Mouse (Mus musculus) neural tube, embryonic 15.5 days (tissue): ENCODE measurements around the gene Unc13b. TPM values are rescaled to one million over a fixed set of nuclear protein-coding genes. Genes with fewer than 3 reads are reported as not detected.
A peak's percentile ranks its signal among the peaks of the same experiment; 100 is the strongest.

ENCODE experiments used
- ATAC-seq: fragments of 200-750 bp; cut with Nextera tagmentation; 2 replicates; pipeline ENCODE4 v1.8.0; 2017; ENCODE audit warnings: mild to moderate bottlenecking, moderate TSS enrichment, moderate library complexity; ENCODE audit not compliant: low FRiP score
- H3K27ac ChIP-seq: fragments of 300-500 bp; sonication (generic); replicated peaks from 2 replicates; pipeline ENCODE4 v1.5.1; 2015; ENCODE audit warnings: mild to moderate bottlenecking, inconsistent platforms
- H3K27me3 ChIP-seq: fragments of 300-500 bp; sonication (generic); replicated peaks from 2 replicates; pipeline ENCODE4 v1.6.1; 2015; ENCODE audit warnings: inconsistent platforms
- H3K36me3 ChIP-seq: fragments of 300-500 bp; sonication (generic); 2 replicates; pipeline ENCODE4 v1.6.1; 2015; ENCODE audit warnings: inconsistent platforms
- H3K4me1 ChIP-seq: fragments of 300-500 bp; sonication (generic); 2 replicates; pipeline ENCODE4 v1.6.1; 2015; ENCODE audit warnings: inconsistent platforms
- H3K4me2 ChIP-seq: fragments of 300-500 bp; sonication (generic); 2 replicates; pipeline ENCODE4 v1.6.1; 2015; ENCODE audit warnings: inconsistent platforms, mild to moderate bottlenecking, moderate library complexity
- H3K4me3 ChIP-seq: fragments of 300-500 bp; sonication (generic); replicated peaks from 2 replicates; pipeline ENCODE4 v1.5.1; 2015; ENCODE audit warnings: mild to moderate bottlenecking, inconsistent platforms
- H3K9ac ChIP-seq: fragments of 300-500 bp; sonication (generic); replicated peaks from 2 replicates; pipeline ENCODE4 v1.6.1; 2015; ENCODE audit warnings: mild to moderate bottlenecking, inconsistent platforms
- H3K9me3 ChIP-seq: fragments of 300-500 bp; sonication (generic); replicated peaks from 2 replicates; pipeline ENCODE4 v1.6.1; 2016; ENCODE audit warnings: inconsistent platforms
- WGBS: fragments of 180-500 bp; shearing (Covaris S2); methylation state at CpG from one replicate; pipeline ENCODE4 v1.1.7; 2015; ENCODE audit warnings: mixed read lengths; 5-methylcytosine and 5-hydroxymethylcytosine counted together
- polyA plus RNA-seq: library from polyadenylated mRNA; unstranded; fragments of >200 nt; fragmentation: Nextera tagmentation; extraction: Ambion mirVana; gene quantifications from 2 replicates; pipeline ENCODE4 v1.2.1, GENCODE M21; 2015

The Unc13b gene
- polyA plus RNA-seq, 1 experiment from 2014 or later: 12.3 TPM

DNA sequence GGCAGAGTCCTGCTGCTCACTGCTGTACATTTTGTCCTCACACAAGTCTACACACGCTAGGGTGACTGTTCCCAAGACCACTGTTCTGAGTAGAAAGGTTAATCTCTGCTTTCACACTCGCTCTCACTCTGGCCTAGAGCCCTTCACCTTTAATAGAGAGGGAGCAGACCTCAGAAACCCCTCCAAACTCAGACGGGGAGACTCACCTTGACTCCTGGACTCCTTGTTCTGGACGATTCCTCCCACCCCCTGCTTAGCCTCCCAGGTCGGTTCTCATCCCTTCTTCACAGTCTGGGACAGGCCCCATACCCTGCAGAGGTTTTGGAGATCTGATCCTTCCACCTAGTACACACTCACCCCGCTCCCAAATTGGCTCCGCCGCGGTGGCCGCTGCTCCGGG is 19.1 kb upstream of the Unc13b start:
- peaks cover 53% of the 10 kb centered on the region for H3K4me1 ChIP-seq
- H3K4me3 ChIP-seq: peak overlapping the region; percentile 82
- H3K9me3 ChIP-seq: no peaks in the 10 kb centered on the region
- ATAC-seq: peak; percentile 37
- peak overlapping the region; percentile 82 for H3K27ac ChIP-seq
- H3K27me3 ChIP-seq: no peaks in the 10 kb centered on the region
- H3K4me2 ChIP-seq: peak overlapping the region; percentile 88
- WGBS: 1% methylated on average over 11 of the region's 11 CpGs
- H3K9ac ChIP-seq: peak overlapping the region; percentile 83
- H3K36me3 ChIP-seq: peaks cover 20% of the 10 kb centered on the region

- WGBS: 1% methylated on average over 25 of the region's 25 CpGs
- peak overlapping the region; percentile 82 for H3K4me3 ChIP-seq
- no peaks in the 10 kb centered on the region for H3K27me3 ChIP-seq
- H3K4me2 ChIP-seq: peak overlapping the region; percentile 88
- no peaks in the 10 kb centered on the region for H3K9me3 ChIP-seq
- peaks cover 15% of the 10 kb centered on the region for H3K36me3 ChIP-seq
- peak overlapping the region; percentile 83 for H3K9ac ChIP-seq
- H3K4me1 ChIP-seq: peaks cover 59% of the 10 kb centered on the region
- H3K27ac ChIP-seq: peak overlapping the region; percentile 82
- ATAC-seq: peak; percentile 95
Measured at GRCm38 (mm10) chr4:43040114-43040572, 18.6 kb upstream of the Unc13b start.

DNA sequence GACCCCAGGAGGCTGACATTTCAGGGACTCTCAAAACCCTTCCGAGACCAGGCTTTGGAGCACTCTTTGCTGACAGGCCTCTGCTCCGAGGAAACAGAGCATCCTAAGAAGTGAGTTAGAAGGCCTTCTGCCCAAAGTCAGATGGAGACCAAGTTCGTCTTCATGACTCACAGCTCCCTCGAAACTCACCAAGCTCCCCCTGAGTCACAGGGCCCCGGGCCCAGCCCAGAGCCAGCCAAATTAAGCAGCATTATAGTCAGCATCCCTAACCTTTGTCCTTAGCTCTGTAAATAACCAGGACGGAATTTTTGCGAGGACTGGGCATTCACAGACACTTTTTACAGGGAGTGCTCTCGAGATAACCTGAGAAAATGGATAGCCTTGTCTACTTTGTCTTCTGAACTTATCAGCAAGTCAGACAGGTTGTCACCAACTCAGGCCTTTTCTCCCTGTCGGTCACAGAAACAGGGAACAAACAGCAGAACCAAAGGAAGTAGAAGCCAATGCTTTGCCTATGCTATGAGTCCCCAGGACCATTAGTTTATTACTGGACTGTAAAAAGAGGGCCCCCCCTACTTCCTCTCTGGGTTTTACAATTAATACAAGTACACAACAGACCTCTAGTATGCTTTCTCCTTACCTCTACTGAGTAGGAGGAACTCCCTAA is 17.7 kb upstream of the Unc13b start:
- ATAC-seq: no peak
- Histone ChIP-seq H3K4me2 (0 out of 2 replicates have a peak overlapping the region, but pooled peaks have one; percentile 88), H3K4me1 (peaks cover 64% of the 10 kb centered on the region), H3K9ac (no peak overlapping the region), H3K27me3 (no peaks in the 10 kb centered on the region), H3K4me3 (no peak overlapping the region), H3K27ac (peak overlapping the region; percentile 39; the same call in 1 of the 2 replicates), H3K36me3 (peaks cover 7% of the 10 kb centered on the region), H3K9me3 (no peaks in the 10 kb centered on the region)
- WGBS: 58% methylated on average over 9 of the region's 9 CpGs

- peak; percentile 23 for ATAC-seq
- Histone ChIP-seq H3K36me3 (no peaks in the 10 kb centered on the region), H3K4me3 (peak overlapping the region; percentile 63), H3K4me1 (peaks cover 51% of the 10 kb centered on the region), H3K9ac (no peak overlapping the region; the same call in 1 of the 2 replicates), H3K27me3 (no peaks in the 10 kb centered on the region), H3K9me3 (no peaks in the 10 kb centered on the region), H3K4me2 (peak overlapping the region; percentile 88), H3K27ac (peak overlapping the region; percentile 75)
- WGBS: 11% methylated on average over 7 of the region's 7 CpGs
Measured at GRCm38 (mm10) chr4:43043644-43044357, 15.0 kb upstream of the Unc13b start.

- peaks cover 42% of the 10 kb centered on the region for H3K4me1 ChIP-seq
- H3K9me3 ChIP-seq: no peaks in the 10 kb centered on the region
- H3K4me2 ChIP-seq: peak overlapping the region; percentile 88
- no peaks in the 10 kb centered on the region for H3K36me3 ChIP-seq
- peak overlapping the region; percentile 62 for H3K9ac ChIP-seq
- H3K27ac ChIP-seq: peak overlapping the region; percentile 75
- no peak for ATAC-seq
- WGBS: 1% methylated on average over 4 of the region's 4 CpGs
- peak overlapping the region; percentile 63 for H3K4me3 ChIP-seq
- H3K27me3 ChIP-seq: no peaks in the 10 kb centered on the region
Measured at GRCm38 (mm10) chr4:43044673-43045072, 14.1 kb upstream of the Unc13b start.

DNA sequence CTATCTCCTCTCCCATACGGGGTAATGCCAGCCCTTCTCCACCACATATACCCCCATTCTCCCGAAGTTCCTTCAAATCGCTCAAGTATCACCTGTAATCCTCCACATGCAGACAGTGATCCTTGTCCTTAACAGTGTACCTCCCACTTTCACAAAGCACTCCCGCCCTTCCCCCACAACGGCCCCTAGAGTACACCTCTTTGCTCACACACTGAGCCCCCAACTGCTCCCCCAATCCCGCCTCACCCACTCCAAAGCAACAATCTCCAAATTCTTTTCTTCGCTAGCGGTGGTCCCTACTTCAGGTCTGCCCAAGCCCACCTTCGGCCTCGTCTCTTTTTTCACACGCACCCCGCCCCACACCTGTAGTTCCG is 13.5 kb upstream of the Unc13b start:
- peaks cover 42% of the 10 kb centered on the region for H3K4me1 ChIP-seq
- no peaks in the 10 kb centered on the region for H3K9me3 ChIP-seq
- peak overlapping the region; percentile 62 for H3K9ac ChIP-seq
- peak overlapping the region; percentile 63 for H3K4me3 ChIP-seq
- ATAC-seq: peak; percentile 13
- H3K27me3 ChIP-seq: no peaks in the 10 kb centered on the region
- H3K27ac ChIP-seq: peak overlapping the region; percentile 75
- no peaks in the 10 kb centered on the region for H3K36me3 ChIP-seq
- peak overlapping the region; percentile 88 for H3K4me2 ChIP-seq
- WGBS: 4% methylated on average over 13 of the region's 13 CpGs

DNA sequence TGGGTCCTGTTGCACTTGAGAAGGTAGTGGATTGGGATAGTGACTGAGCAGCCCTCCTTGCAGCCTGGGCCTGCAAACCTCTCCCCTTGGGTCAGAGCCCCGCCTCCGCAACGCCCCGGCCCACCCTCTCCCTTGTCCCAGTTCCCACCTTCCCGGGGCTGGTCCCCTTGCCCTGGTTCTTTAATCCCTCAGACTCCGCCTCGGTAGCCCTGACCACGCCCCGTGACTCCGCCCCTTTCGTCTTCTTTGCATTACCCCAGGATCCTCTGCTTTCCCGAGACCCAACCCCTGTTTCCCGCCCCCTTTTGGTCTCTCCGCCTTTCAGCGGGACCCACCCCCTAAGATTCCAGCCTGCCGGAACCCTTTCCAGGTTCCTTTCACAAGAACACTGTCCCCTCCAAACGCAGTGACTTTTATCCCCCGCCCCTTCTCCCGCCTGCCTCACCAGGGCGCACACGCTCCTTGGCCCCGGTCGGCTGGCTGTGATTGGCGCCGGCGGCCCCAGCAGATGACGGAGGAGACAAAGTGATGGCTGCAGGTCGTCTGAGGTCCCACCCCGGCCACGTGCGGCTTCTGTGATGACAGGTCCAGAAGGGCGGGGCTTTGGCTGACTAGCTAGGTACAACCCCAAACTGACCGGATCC is 13.0 kb upstream of the Unc13b start, which contains the start of gene Fam214b:
Fam214b (minus strand) TSS at position 562 of the 644 bp plus-strand sequence.
- WGBS: under 1% methylated on average over 32 of the region's 33 CpGs
- Histone ChIP-seq H3K36me3 (no peaks in the 10 kb centered on the region), H3K27me3 (no peaks in the 10 kb centered on the region), H3K9ac (peak within 1 kb of the TSS; percentile 62), H3K9me3 (no peaks in the 10 kb centered on the region), H3K27ac (peak within 1 kb of the TSS; percentile 75), H3K4me2 (peak within 1 kb of the TSS; percentile 88), H3K4me3 (peak within 1 kb of the TSS; percentile 63), H3K4me1 (peaks cover 38% of the 10 kb centered on the region)
- ATAC-seq: peak; percentile 93

- WGBS: 63% methylated on average over 5 of the region's 5 CpGs
- Histone ChIP-seq H3K27ac (no peak overlapping the region), H3K4me3 (no peak overlapping the region), H3K9me3 (no peaks in the 10 kb centered on the region), H3K4me1 (peaks cover 33% of the 10 kb centered on the region), H3K36me3 (no peaks in the 10 kb centered on the region), H3K9ac (no peak overlapping the region), H3K4me2 (peak overlapping the region; percentile 88), H3K27me3 (no peaks in the 10 kb centered on the region)
- no peak for ATAC-seq
Measured at GRCm38 (mm10) chr4:43046607-43047006, 12.1 kb upstream of the Unc13b start.

GRCm38 (mm10) chr4:43047231-43047630 is 11.5 kb upstream of the Unc13b start:
- H3K27me3 ChIP-seq: no peaks in the 10 kb centered on the region
- no peak for ATAC-seq
- H3K4me3 ChIP-seq: no peak overlapping the region
- WGBS: 6% methylated on average over 5 of the region's 5 CpGs
- H3K9me3 ChIP-seq: no peaks in the 10 kb centered on the region
- H3K4me2 ChIP-seq: peak overlapping the region; percentile 11; the same call in 1 of the 2 replicates
- H3K4me1 ChIP-seq: peaks cover 33% of the 10 kb centered on the region
- H3K27ac ChIP-seq: no peak overlapping the region
- no peaks in the 10 kb centered on the region for H3K36me3 ChIP-seq
- H3K9ac ChIP-seq: no peak overlapping the region

DNA sequence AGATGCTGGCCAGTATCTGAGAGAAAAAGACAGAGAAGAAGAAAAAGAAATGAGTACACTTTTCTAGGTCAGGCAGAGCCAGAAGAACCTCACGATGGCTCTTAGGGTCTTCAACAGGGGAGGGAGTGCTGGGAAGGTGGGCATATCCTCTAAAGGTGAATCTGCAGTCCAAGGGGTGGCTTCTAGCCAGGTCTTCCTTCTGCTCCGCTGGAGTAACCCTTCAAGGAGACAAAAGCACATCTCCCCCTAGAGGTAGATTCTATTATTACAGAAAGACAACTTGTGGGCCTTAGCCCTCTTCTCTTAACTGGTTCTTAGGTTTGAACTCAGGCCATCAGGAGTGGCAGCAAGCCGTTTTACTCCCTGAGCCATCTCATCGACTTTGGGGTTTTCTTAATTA is 6.1 kb upstream of the Unc13b start:
- Histone ChIP-seq H3K4me3 (no peak overlapping the region), H3K27ac (no peak overlapping the region), H3K4me1 (no peaks in the 10 kb centered on the region), H3K4me2 (no peak overlapping the region), H3K9me3 (no peaks in the 10 kb centered on the region), H3K36me3 (no peaks in the 10 kb centered on the region), H3K9ac (no peak overlapping the region), H3K27me3 (no peaks in the 10 kb centered on the region)
- WGBS: 8% methylated on average over 4 of the region's 4 CpGs
- ATAC-seq: no peak

DNA sequence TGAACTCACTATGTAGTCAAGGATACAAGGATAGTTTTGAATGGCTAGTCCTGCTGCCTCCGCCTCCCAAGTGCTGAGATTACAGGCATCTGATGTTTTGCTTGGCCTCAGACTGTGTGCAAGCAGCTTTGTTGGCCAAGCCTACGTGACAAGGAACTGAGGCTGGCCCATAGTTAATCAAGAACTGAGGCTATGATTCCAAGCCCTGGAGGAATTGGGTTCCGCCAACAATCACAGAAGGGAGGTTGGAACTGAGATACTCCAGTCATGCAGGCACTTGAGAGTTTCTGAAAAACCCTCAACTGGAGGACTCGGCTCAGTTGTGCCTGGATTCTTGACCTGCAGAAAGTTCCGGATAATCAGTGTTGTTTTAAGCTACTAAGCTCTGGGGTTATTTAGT is 1.1 kb upstream of the Unc13b start:
- 90% methylated on average over 5 of the region's 5 CpGs for WGBS
- no peaks in the 10 kb centered on the region for H3K36me3 ChIP-seq
- H3K4me3 ChIP-seq: no peak overlapping the region
- no peak overlapping the region for H3K9ac ChIP-seq
- H3K9me3 ChIP-seq: no peaks in the 10 kb centered on the region
- H3K27me3 ChIP-seq: no peaks in the 10 kb centered on the region
- no peak for ATAC-seq
- no peak overlapping the region for H3K4me2 ChIP-seq
- peaks cover 19% of the 10 kb centered on the region for H3K4me1 ChIP-seq
- no peak overlapping the region for H3K27ac ChIP-seq
